Mouse (Mus musculus) brain, embryonic 14.5 days (tissue): ENCODE measurements around the gene Tulp4.
"Not testable (repeated sequence)": the region's sequence is repeated elsewhere in the genome, so short reads cannot be mapped to it uniquely, and the experiment has no call there.

Experiments used
- CTCF ChIP-seq: fragments of 200-500 bp; IDR thresholded peaks from 2 replicates; pipeline ENCODE4 v1.5.1; 2012; ENCODE audit warnings: inconsistent platforms, mild to moderate bottlenecking, moderate library complexity, borderline replicate concordance; ENCODE audit not compliant: insufficient read depth, insufficient read length; ENCODE audit errors: extremely low read depth
- POLR2A ChIP-seq: fragments of 200-500 bp; IDR thresholded peaks from 2 replicates; pipeline ENCODE4 v1.6.1; 2012; ENCODE audit warnings: mild to moderate bottlenecking, inconsistent platforms, borderline replicate concordance; ENCODE audit not compliant: poor library complexity, insufficient read depth, insufficient read length, severe bottlenecking; ENCODE audit errors: extremely low read depth

- TF ChIP-seq POLR2A, CTCF: not testable (repeated sequence)
These were observed 179.9 kb downstream of the Tulp4 start for GRCm38 (mm10) chr17:6286169-6286568.
